Mouse (Mus musculus): ENCODE measurements around the gene Zfp367. TPM values are rescaled to one million over a fixed set of nuclear protein-coding genes. Genes with fewer than 3 reads are reported as not detected.
A peak's percentile ranks its signal among the peaks of the same experiment; 100 is the strongest.

Zfp367 gene
- 5.9 and 14.9 TPM in 2 replicates for polyA plus RNA-seq (2012; ENCODE audit: insufficient read depth, insufficient read length, missing spikeins)

- Histone ChIP-seq H3K4me1 (ENCODE audit: control insufficient read depth, insufficient read depth, insufficient read length, low read length) (no peaks in the 10 kb centered on the region), H3K27ac (replicated peaks; ENCODE audit: low read depth, low read length) (peak within 1 kb of the TSS; percentile 46; the same call in 1 of the 2 replicates), H3K4me3 (ENCODE audit: insufficient read depth, low read depth, low read length) (peak within 1 kb of the TSS; percentile 94)
These were observed at the start of gene Zfp367 for GRCm38 (mm10) chr13:64153083-64153682. Zfp367 (minus strand) TSS chr13:64153202.

- H3K27ac ChIP-seq (replicated peaks; ENCODE audit: low read depth, low read length): no peak overlapping the region
- H3K4me1 ChIP-seq (ENCODE audit: control insufficient read depth, insufficient read depth, insufficient read length, low read length): no peaks in the 10 kb centered on the region
These were observed 47.9 kb upstream of the Zfp367 start for GRCm38 (mm10) chr13:64200911-64201310.

GRCm38 (mm10) chr13:64198310-64198709, 45.3 kb upstream of the Zfp367 start:
- no peaks in the 10 kb centered on the region for H3K4me1 ChIP-seq (ENCODE audit: control insufficient read depth, insufficient read depth, insufficient read length, low read length)
- no peak overlapping the region for H3K4me3 ChIP-seq (ENCODE audit: insufficient read depth, low read depth, low read length)
- H3K27ac ChIP-seq (replicated peaks; ENCODE audit: low read depth, low read length): no peak overlapping the region

More at GRCm38 (mm10) chr13:64200911-64201310, 47.9 kb upstream of the Zfp367 start:
- no peak overlapping the region for H3K4me3 ChIP-seq (ENCODE audit: insufficient read depth, low read depth, low read length)

- no peaks in the 10 kb centered on the region for H3K4me1 ChIP-seq (ENCODE audit: control insufficient read depth, insufficient read depth, insufficient read length, low read length)
- no peak overlapping the region for H3K27ac ChIP-seq (replicated peaks; ENCODE audit: low read depth, low read length)
- H3K4me3 ChIP-seq (ENCODE audit: insufficient read depth, low read depth, low read length): no peak overlapping the region
These were observed 44.9 kb upstream of the Zfp367 start for GRCm38 (mm10) chr13:64197899-64198298.

GRCm38 (mm10) chr13:64187065-64187464, 34.1 kb upstream of the Zfp367 start:
- Histone ChIP-seq H3K4me3 (ENCODE audit: insufficient read depth, low read depth, low read length) (no peak overlapping the region), H3K27ac (replicated peaks; ENCODE audit: low read depth, low read length) (no peak overlapping the region), H3K4me1 (ENCODE audit: control insufficient read depth, insufficient read depth, insufficient read length, low read length) (no peaks in the 10 kb centered on the region)

GRCm38 (mm10) chr13:64186516-64186915, 33.5 kb upstream of the Zfp367 start:
- Histone ChIP-seq H3K27ac (replicated peaks; ENCODE audit: low read depth, low read length) (no peak overlapping the region), H3K4me3 (ENCODE audit: insufficient read depth, low read depth, low read length) (no peak overlapping the region), H3K4me1 (ENCODE audit: control insufficient read depth, insufficient read depth, insufficient read length, low read length) (no peaks in the 10 kb centered on the region)

- no peaks in the 10 kb centered on the region for H3K4me1 ChIP-seq (ENCODE audit: control insufficient read depth, insufficient read depth, insufficient read length, low read length)
- no peak overlapping the region for H3K4me3 ChIP-seq (ENCODE audit: insufficient read depth, low read depth, low read length)
- no peak overlapping the region for H3K27ac ChIP-seq (replicated peaks; ENCODE audit: low read depth, low read length)
These were observed 32.6 kb upstream of the Zfp367 start for GRCm38 (mm10) chr13:64185586-64185985.

GRCm38 (mm10) chr13:64185176-64185575, 32.2 kb upstream of the Zfp367 start:
- no peak overlapping the region for H3K4me3 ChIP-seq (ENCODE audit: insufficient read depth, low read depth, low read length)
- no peak overlapping the region for H3K27ac ChIP-seq (replicated peaks; ENCODE audit: low read depth, low read length)
- no peaks in the 10 kb centered on the region for H3K4me1 ChIP-seq (ENCODE audit: control insufficient read depth, insufficient read depth, insufficient read length, low read length)

- no peak overlapping the region for H3K27ac ChIP-seq (replicated peaks; ENCODE audit: low read depth, low read length)
- no peak overlapping the region for H3K4me3 ChIP-seq (ENCODE audit: insufficient read depth, low read depth, low read length)
These were observed 31.4 kb upstream of the Zfp367 start for GRCm38 (mm10) chr13:64184361-64184760.

GRCm38 (mm10) chr13:64183583-64183982, 30.6 kb upstream of the Zfp367 start:
- Histone ChIP-seq H3K4me3 (ENCODE audit: insufficient read depth, low read depth, low read length) (no peak overlapping the region), H3K27ac (replicated peaks; ENCODE audit: low read depth, low read length) (no peak overlapping the region), H3K4me1 (ENCODE audit: control insufficient read depth, insufficient read depth, insufficient read length, low read length) (no peaks in the 10 kb centered on the region)

More at GRCm38 (mm10) chr13:64184361-64184760, 31.4 kb upstream of the Zfp367 start:
- H3K4me1 ChIP-seq (ENCODE audit: control insufficient read depth, insufficient read depth, insufficient read length, low read length): no peaks in the 10 kb centered on the region

GRCm38 (mm10) chr13:64182091-64182490, 29.1 kb upstream of the Zfp367 start:
- H3K27ac ChIP-seq (replicated peaks; ENCODE audit: low read depth, low read length): no peak overlapping the region
- no peaks in the 10 kb centered on the region for H3K4me1 ChIP-seq (ENCODE audit: control insufficient read depth, insufficient read depth, insufficient read length, low read length)
- no peak overlapping the region for H3K4me3 ChIP-seq (ENCODE audit: insufficient read depth, low read depth, low read length)

GRCm38 (mm10) chr13:64180888-64181287, 27.9 kb upstream of the Zfp367 start:
- Histone ChIP-seq H3K27ac (replicated peaks; ENCODE audit: low read depth, low read length) (no peak overlapping the region), H3K4me1 (ENCODE audit: control insufficient read depth, insufficient read depth, insufficient read length, low read length) (no peaks in the 10 kb centered on the region), H3K4me3 (ENCODE audit: insufficient read depth, low read depth, low read length) (no peak overlapping the region)

GRCm38 (mm10) chr13:64180300-64180699, 27.3 kb upstream of the Zfp367 start:
- H3K4me1 ChIP-seq (ENCODE audit: control insufficient read depth, insufficient read depth, insufficient read length, low read length): no peaks in the 10 kb centered on the region
- no peak overlapping the region for H3K27ac ChIP-seq (replicated peaks; ENCODE audit: low read depth, low read length)
- H3K4me3 ChIP-seq (ENCODE audit: insufficient read depth, low read depth, low read length): no peak overlapping the region

GRCm38 (mm10) chr13:64178746-64179652, 26.0 kb upstream of the Zfp367 start:
- Histone ChIP-seq H3K4me1 (ENCODE audit: control insufficient read depth, insufficient read depth, insufficient read length, low read length) (no peaks in the 10 kb centered on the region), H3K4me3 (ENCODE audit: insufficient read depth, low read depth, low read length) (no peak overlapping the region), H3K27ac (replicated peaks; ENCODE audit: low read depth, low read length) (no peak overlapping the region)

GRCm38 (mm10) chr13:64178000-64178399, 25.0 kb upstream of the Zfp367 start:
- Histone ChIP-seq H3K27ac (replicated peaks; ENCODE audit: low read depth, low read length) (no peak overlapping the region), H3K4me3 (ENCODE audit: insufficient read depth, low read depth, low read length) (no peak overlapping the region), H3K4me1 (ENCODE audit: control insufficient read depth, insufficient read depth, insufficient read length, low read length) (no peaks in the 10 kb centered on the region)
